Mouse (Mus musculus): ENCODE data around the gene Pdik1l. TPM values are rescaled to one million over a fixed set of nuclear protein-coding genes. Genes with fewer than 3 reads are reported as not detected.
"Not testable (repeated sequence)": the region's sequence is repeated elsewhere in the genome, so short reads cannot be mapped to it uniquely, and the experiment has no call there.

Gene Pdik1l
- total RNA-seq, 1 experiment from 2014 or later = 36.2 TPM

GRCm38 (mm10) chr4:134273417-134274345 lies 14.0 kb downstream of the Pdik1l start:
- ATAC-seq (replicated peaks in 1 of 2; ENCODE audit: insufficient read depth in 1 of 2, low FRiP score in 2 of 2, low TSS enrichment in 1 of 2, low read depth in 1 of 2, poor library complexity in 2 of 2, severe bottlenecking in 2 of 2) = peak; percentile 81 to 87

GRCm38 (mm10) chr4:134272731-134273416 lies 14.8 kb downstream of the Pdik1l start:
- no peak for ATAC-seq (replicated peaks in 1 of 2; ENCODE audit: insufficient read depth in 1 of 2, low FRiP score in 2 of 2, low TSS enrichment in 1 of 2, low read depth in 1 of 2, poor library complexity in 2 of 2, severe bottlenecking in 2 of 2)

DNA sequence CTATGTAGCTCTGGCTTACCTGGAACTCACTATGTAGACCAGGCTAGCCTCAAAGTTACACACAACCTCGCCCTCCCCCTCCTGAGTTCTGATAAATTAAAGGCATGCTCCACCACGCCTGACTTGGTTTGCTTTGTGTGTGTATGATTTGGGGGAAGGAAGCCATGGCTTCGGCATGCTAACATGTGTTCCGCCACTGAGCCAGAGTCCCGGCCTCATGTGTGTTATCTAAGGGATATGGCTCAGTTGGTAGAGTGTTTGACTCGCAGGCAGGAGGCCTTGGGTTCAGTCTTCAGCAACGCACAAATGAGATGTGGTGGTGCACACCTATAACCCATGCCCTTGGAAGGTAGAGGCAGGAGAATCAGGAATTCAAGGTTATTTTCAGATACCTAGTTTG lies 15.7 kb downstream of the Pdik1l start:
- no peak for ATAC-seq (replicated peaks in 1 of 2; ENCODE audit: insufficient read depth in 1 of 2, low FRiP score in 2 of 2, low TSS enrichment in 1 of 2, low read depth in 1 of 2, poor library complexity in 2 of 2, severe bottlenecking in 2 of 2)

- not testable (repeated sequence) for ATAC-seq (replicated peaks in 1 of 2; ENCODE audit: insufficient read depth in 1 of 2, low FRiP score in 2 of 2, low TSS enrichment in 1 of 2, low read depth in 1 of 2, poor library complexity in 2 of 2, severe bottlenecking in 2 of 2)
Observed at GRCm38 (mm10) chr4:134269622-134270021, 18.1 kb downstream of the Pdik1l start.

DNA sequence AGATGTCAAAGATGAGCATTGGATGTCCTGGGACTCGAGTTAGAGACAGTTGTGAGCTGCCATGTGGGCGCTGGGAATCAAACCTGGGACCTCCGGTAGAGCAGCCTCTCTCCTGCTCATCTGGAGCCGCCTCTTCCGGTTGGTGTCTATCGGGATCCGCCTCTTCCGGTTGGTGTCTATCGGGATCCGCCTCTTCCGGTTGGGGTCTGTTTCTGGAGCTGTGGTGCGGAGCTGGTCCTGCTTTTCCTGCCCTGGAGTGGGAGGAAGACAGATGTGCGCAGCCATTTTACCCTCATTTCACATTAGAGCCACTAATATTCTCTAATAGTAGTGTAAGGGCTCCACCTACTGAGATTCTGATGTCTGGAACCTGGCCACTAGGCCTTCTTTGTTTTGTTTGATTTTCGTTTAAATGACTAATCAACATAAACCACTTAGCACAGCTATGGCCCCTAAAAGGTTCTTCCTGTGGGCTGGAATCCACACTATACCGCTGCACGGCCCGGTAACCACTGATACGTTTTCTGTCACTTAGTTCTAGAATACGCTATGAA lies 19.5 kb downstream of the Pdik1l start:
- ATAC-seq (replicated peaks in 1 of 2; ENCODE audit: insufficient read depth in 1 of 2, low FRiP score in 2 of 2, low TSS enrichment in 1 of 2, low read depth in 1 of 2, poor library complexity in 2 of 2, severe bottlenecking in 2 of 2) = peak; percentile 46 to 53; a peak in 3 of 4 replicates

- ATAC-seq (replicated peaks in 1 of 2; ENCODE audit: insufficient read depth in 1 of 2, low FRiP score in 2 of 2, low TSS enrichment in 1 of 2, low read depth in 1 of 2, poor library complexity in 2 of 2, severe bottlenecking in 2 of 2) = no peak
Observed at GRCm38 (mm10) chr4:134265860-134266585, 21.7 kb downstream of the Pdik1l start.

GRCm38 (mm10) chr4:134263191-134263590 lies 24.5 kb downstream of the Pdik1l start:
- ATAC-seq (replicated peaks in 1 of 2; ENCODE audit: insufficient read depth in 1 of 2, low FRiP score in 2 of 2, low TSS enrichment in 1 of 2, low read depth in 1 of 2, poor library complexity in 2 of 2, severe bottlenecking in 2 of 2) = peak in 1 of 2 experiments; percentile 42; a peak in 1 of 4 replicates

- peak; percentile 45 to 54; a peak in 2 of 4 replicates for ATAC-seq (replicated peaks in 1 of 2; ENCODE audit: insufficient read depth in 1 of 2, low FRiP score in 2 of 2, low TSS enrichment in 1 of 2, low read depth in 1 of 2, poor library complexity in 2 of 2, severe bottlenecking in 2 of 2)
Observed at GRCm38 (mm10) chr4:134258354-134258753, 29.3 kb downstream of the Pdik1l start.

GRCm38 (mm10) chr4:134257198-134258009 lies 30.3 kb downstream of the Pdik1l start:
- no peak for ATAC-seq (replicated peaks in 1 of 2; ENCODE audit: insufficient read depth in 1 of 2, low FRiP score in 2 of 2, low TSS enrichment in 1 of 2, low read depth in 1 of 2, poor library complexity in 2 of 2, severe bottlenecking in 2 of 2)

DNA sequence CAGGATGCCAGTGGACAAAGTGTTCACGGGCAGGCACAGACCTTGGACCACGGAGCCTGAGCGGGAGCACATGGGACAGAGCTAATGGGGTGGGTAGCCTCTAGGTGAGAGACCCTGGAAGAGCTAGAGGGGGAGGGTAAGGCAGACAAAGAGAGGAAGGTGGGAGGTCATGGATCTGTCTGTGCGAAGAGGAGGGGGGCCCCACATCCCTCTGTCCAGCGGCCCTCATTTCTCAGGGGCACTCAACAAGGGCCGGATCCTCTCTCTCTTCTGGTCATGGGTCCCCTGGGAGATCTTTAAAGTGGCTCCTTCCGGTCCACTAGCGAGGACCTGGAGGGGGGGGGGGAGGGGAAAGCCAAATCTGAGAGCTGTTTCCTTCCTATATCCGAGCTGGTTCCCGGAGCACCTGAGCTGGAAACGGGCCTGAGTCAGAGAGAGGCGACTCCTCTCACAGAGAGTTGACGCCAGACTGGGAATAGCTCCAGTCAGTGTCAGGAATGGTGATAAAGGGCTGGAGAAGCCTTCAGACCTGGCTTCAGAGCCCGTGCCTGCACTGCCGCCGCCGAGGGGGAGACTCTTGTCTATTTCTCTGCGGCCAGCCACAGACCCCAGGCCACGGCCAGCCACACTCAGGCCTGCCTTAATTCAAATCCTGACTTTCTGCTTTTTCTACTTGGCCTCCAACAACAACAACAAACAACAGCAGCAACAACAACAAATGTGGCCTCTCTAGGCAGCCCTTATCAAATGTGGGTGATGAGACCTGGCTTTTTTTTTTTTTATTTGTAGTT lies 31.1 kb downstream of the Pdik1l start:
- no peak for ATAC-seq (replicated peaks in 1 of 2; ENCODE audit: insufficient read depth in 1 of 2, low FRiP score in 2 of 2, low TSS enrichment in 1 of 2, low read depth in 1 of 2, poor library complexity in 2 of 2, severe bottlenecking in 2 of 2)

DNA sequence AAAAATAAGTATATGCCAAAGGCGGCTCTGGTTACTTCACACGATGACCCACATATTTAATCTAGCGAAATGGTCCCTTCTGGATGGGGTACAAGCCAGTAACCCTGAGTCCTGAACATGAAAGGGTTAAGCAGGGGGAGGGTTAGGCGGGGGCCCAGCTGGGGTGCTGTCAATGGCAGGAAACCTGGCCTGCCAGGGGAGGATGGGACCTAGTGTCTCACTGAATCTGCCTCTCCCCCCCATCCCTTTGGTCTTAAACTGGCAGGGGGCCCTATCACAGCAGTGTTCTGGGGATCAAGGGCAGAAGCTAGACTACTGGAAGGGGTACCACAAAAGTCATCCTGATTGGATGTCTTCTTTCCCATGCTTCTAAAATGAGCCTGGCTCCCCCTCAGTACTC lies 31.8 kb downstream of the Pdik1l start:
- no peak for ATAC-seq (replicated peaks in 1 of 2; ENCODE audit: insufficient read depth in 1 of 2, low FRiP score in 2 of 2, low TSS enrichment in 1 of 2, low read depth in 1 of 2, poor library complexity in 2 of 2, severe bottlenecking in 2 of 2)

DNA sequence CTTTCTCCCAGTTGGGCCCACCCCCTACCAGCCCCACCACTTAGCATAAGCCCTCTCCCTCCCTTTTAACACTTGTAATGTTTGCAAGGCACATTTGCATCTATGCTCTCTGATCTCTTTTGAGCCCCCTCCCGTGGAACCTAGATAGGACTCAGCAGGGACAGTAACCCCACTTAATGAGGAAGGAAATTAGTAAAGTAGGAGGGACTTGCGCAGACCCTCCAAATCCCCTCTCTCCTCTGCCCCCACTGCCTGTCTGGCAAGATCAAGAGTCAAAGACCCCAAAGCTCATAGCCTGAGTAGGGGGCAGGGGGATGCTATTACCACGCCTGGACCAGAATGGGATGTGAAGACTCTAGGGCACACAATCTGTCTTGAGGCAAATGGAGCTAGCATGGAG lies 32.9 kb downstream of the Pdik1l start:
- ATAC-seq (replicated peaks in 1 of 2; ENCODE audit: insufficient read depth in 1 of 2, low FRiP score in 2 of 2, low TSS enrichment in 1 of 2, low read depth in 1 of 2, poor library complexity in 2 of 2, severe bottlenecking in 2 of 2) = no peak

- no peak for ATAC-seq (replicated peaks in 1 of 2; ENCODE audit: insufficient read depth in 1 of 2, low FRiP score in 2 of 2, low TSS enrichment in 1 of 2, low read depth in 1 of 2, poor library complexity in 2 of 2, severe bottlenecking in 2 of 2)
Observed at GRCm38 (mm10) chr4:134253722-134254324, 33.9 kb downstream of the Pdik1l start, which contains the start of gene Grrp1. Gene Grrp1 (minus strand): TSS chr4:134254106.

GRCm38 (mm10) chr4:134252911-134253721 lies 34.6 kb downstream of the Pdik1l start:
- ATAC-seq (replicated peaks in 1 of 2; ENCODE audit: insufficient read depth in 1 of 2, low FRiP score in 2 of 2, low TSS enrichment in 1 of 2, low read depth in 1 of 2, poor library complexity in 2 of 2, severe bottlenecking in 2 of 2) = 0 out of 4 replicates have a peak, but pooled peaks of 1 of the 2 experiments have one; percentile 1

Data from hematopoietic stem cell, adult 5-6 weeks (primary cell).